In the genomic region with DNA sequence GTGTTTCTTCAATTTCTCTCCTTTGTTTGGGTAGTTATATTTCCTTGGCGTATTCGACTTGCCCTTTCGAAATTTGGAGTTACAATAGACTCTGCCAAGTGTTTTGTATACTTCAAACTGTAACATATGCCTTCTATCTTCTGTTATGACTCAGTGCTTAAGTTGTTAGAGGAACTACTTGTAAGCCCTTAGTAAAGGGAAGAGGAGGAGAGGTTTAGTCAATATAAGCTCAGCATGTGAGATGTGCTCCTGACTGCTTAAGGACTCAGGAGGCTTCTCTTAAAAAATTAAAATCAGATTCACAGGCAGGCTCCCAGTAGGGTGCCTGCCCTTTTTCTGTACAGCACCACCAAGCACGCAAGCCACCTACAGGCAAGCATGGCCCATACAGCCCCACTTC, we compare ENCODE assay signal across 20 mouse cellular contexts.
"Had no signal": no experiment of that assay in that cellular context is flagged by ENCODE, and none has a peak within 500 bp of the region (broad histone marks: within the 10 kb centered on the region; RNA-seq: fewer than 3 reads in every experiment).

No protein-coding gene starts in this region.

- H3K4me2 ChIP-seq: liver, embryonic 13.5 days; liver, embryonic 15.5 days; lung, embryonic 14.5 days; midbrain, embryonic 11.5 days; midbrain, embryonic 13.5 days; midbrain, embryonic 15.5 days; neural tube, embryonic 13.5 days; neural tube, embryonic 15.5 days had no signal

- H3K4me1 ChIP-seq: liver, embryonic 13.5 days; liver, embryonic 15.5 days; megakaryocyte, embryonic 14.5 days; midbrain, embryonic 13.5 days; midbrain, embryonic 15.5 days; neural tube, embryonic 13.5 days; neural tube, embryonic 15.5 days had no signal

- H3K4me3 ChIP-seq: liver, embryonic 13.5 days; liver, embryonic 15.5 days; megakaryocyte, embryonic 14.5 days; midbrain, embryonic 13.5 days; midbrain, embryonic 15.5 days; neural tube, embryonic 13.5 days; neural tube, embryonic 15.5 days had no signal

- H3K27me3 ChIP-seq: liver, embryonic 13.5 days; liver, embryonic 15.5 days; megakaryocyte, embryonic 14.5 days; midbrain, embryonic 13.5 days; midbrain, embryonic 15.5 days; neural tube, embryonic 13.5 days; neural tube, embryonic 15.5 days had no signal

- ATAC-seq: liver, postnatal 0 days; midbrain, embryonic 13.5 days; midbrain, embryonic 15.5 days had no signal

- H3K9ac ChIP-seq: liver, embryonic 13.5 days; liver, embryonic 15.5 days; liver, postnatal 0 days; lung, embryonic 14.5 days; midbrain, embryonic 13.5 days; midbrain, embryonic 15.5 days; neural tube, embryonic 13.5 days; neural tube, embryonic 15.5 days had no signal

- H3K9me3 ChIP-seq: liver, embryonic 13.5 days; liver, embryonic 15.5 days; megakaryocyte, embryonic 14.5 days; midbrain, embryonic 13.5 days; midbrain, embryonic 15.5 days; neural tube, embryonic 13.5 days; neural tube, embryonic 15.5 days had no signal

- H3K36me3 ChIP-seq: liver, embryonic 13.5 days; liver, embryonic 15.5 days; midbrain, embryonic 13.5 days; midbrain, embryonic 15.5 days; neural tube, embryonic 13.5 days; neural tube, embryonic 15.5 days had no signal

- DNase-seq: liver, embryonic 13.5 days; liver, postnatal 0 days; lung, embryonic 14.5 days; lung, postnatal 10 days; retina, postnatal 1 day; right cerebral cortex, adult 18-20 months; right cerebral cortex, postnatal 25 days; right cerebral cortex, postnatal 4 days; spleen, adult 18-20 months; thymus, adult 18-20 months; thymus, postnatal 25 days; thymus, postnatal 4 days had no signal

- H3K27ac ChIP-seq: liver, embryonic 13.5 days; liver, embryonic 15.5 days; macrophage; midbrain, embryonic 13.5 days; midbrain, embryonic 15.5 days; neural tube, embryonic 13.5 days; neural tube, embryonic 15.5 days had no signal
